Mouse (Mus musculus) embryo, embryonic 11 days (tissue): ENCODE data around the gene Gsn.

Source experiments
- DNase-seq: peaks from one replicate; pipeline ENCODE4 v3.0.0-alpha.2; 2015

Gene Gsn

GRCm38 (mm10) chr2:35283997-35284396 is 27.8 kb downstream of the Gsn start:
- DNase-seq, result no peak

GRCm38 (mm10) chr2:35285209-35285608 is 29.0 kb downstream of the Gsn start:
- DNase-seq, result no peak

GRCm38 (mm10) chr2:35287017-35287620 is 30.9 kb downstream of the Gsn start:
- DNase-seq, result no peak

GRCm38 (mm10) chr2:35288758-35289635 is 32.8 kb downstream of the Gsn start:
- peak; percentile 77 for DNase-seq

GRCm38 (mm10) chr2:35291856-35292255 is 35.7 kb downstream of the Gsn start:
- peak; percentile 62 for DNase-seq

- no peak for DNase-seq
Measured at GRCm38 (mm10) chr2:35292700-35293099, 36.5 kb downstream of the Gsn start.

- DNase-seq, result no peak
Measured at GRCm38 (mm10) chr2:35293291-35293690, 37.1 kb downstream of the Gsn start.

- peak; percentile 86 for DNase-seq
Measured at GRCm38 (mm10) chr2:35297703-35298332, 41.6 kb downstream of the Gsn start.

- DNase-seq, result no peak
Measured at GRCm38 (mm10) chr2:35299437-35299836, 43.3 kb downstream of the Gsn start.

GRCm38 (mm10) chr2:35302049-35302885 is 46.1 kb downstream of the Gsn start:
- DNase-seq, result no peak

- DNase-seq, result no peak
Measured at GRCm38 (mm10) chr2:35308166-35308565, 52.0 kb downstream of the Gsn start.

- DNase-seq, result no peak
Measured at GRCm38 (mm10) chr2:35309906-35310493, 53.8 kb downstream of the Gsn start.

- no peak for DNase-seq
Measured at GRCm38 (mm10) chr2:35314300-35314699, 58.1 kb downstream of the Gsn start.

GRCm38 (mm10) chr2:35317604-35318003 is 61.4 kb downstream of the Gsn start:
- DNase-seq, result no peak

GRCm38 (mm10) chr2:35318405-35318804 is 62.2 kb downstream of the Gsn start:
- DNase-seq, result no peak

GRCm38 (mm10) chr2:35320399-35320798 is 64.2 kb downstream of the Gsn start:
- no peak for DNase-seq

- no peak for DNase-seq
Measured at GRCm38 (mm10) chr2:35322404-35323164, 66.4 kb downstream of the Gsn start.

- DNase-seq, result no peak
Measured at GRCm38 (mm10) chr2:35325930-35326329, 69.8 kb downstream of the Gsn start.

GRCm38 (mm10) chr2:35326931-35327330 is 70.8 kb downstream of the Gsn start:
- no peak for DNase-seq

- no peak for DNase-seq
Measured at GRCm38 (mm10) chr2:35327583-35327982, 71.4 kb downstream of the Gsn start.

- DNase-seq, result no peak
Measured at GRCm38 (mm10) chr2:35328064-35328792, 72.0 kb downstream of the Gsn start.
